Mouse (Mus musculus) brain, embryonic 14.5 days (tissue): Measurements from ENCODE around the gene N4bp3.

Experiments used
- CTCF ChIP-seq: fragments of 200-500 bp; IDR thresholded peaks from 2 replicates; pipeline ENCODE4 v1.5.1; 2012; ENCODE audit warnings: inconsistent platforms, mild to moderate bottlenecking, moderate library complexity, borderline replicate concordance; ENCODE audit not compliant: insufficient read depth, insufficient read length; ENCODE audit errors: extremely low read depth
- POLR2A ChIP-seq: fragments of 200-500 bp; IDR thresholded peaks from 2 replicates; pipeline ENCODE4 v1.6.1; 2012; ENCODE audit warnings: mild to moderate bottlenecking, inconsistent platforms, borderline replicate concordance; ENCODE audit not compliant: poor library complexity, insufficient read depth, insufficient read length, severe bottlenecking; ENCODE audit errors: extremely low read depth

- TF ChIP-seq POLR2A, result no peak
- no peak for TF ChIP-seq CTCF
Observed at GRCm38 (mm10) chr11:51595459-51596083, 55.1 kb downstream of the N4bp3 start.
